Mouse (Mus musculus) olfactory bulb, adult 2 months (tissue): ENCODE measurements at regions not wholly inside any gene's neighbourhood (a gene's known extent, or its start where the extent isn't known, plus 50 kb on each side); places are given as distances from the start of the nearest gene placed in this dataset.

Source experiments
- CTCF ChIP-seq: fragments of 200-500 bp; IDR thresholded peaks from 2 replicates; pipeline ENCODE4 v1.5.1; 2012; ENCODE audit warnings: low read depth, mild to moderate bottlenecking, low read length, moderate library complexity; ENCODE audit not compliant: insufficient read depth
- POLR2A ChIP-seq: fragments of 200-500 bp; IDR thresholded peaks from 2 replicates; pipeline ENCODE4 v1.6.1; 2012; ENCODE audit warnings: mild to moderate bottlenecking, low read depth, low read length, moderate library complexity; ENCODE audit not compliant: insufficient read depth

GRCm38 (mm10) chr3:81562610-81563258, 369.7 kb upstream of the Ctso start:
- no peak for TF ChIP-seq CTCF
- TF ChIP-seq POLR2A, result no peak
